8 mouse cellular contexts compared by ENCODE assay signal in the genomic region with DNA sequence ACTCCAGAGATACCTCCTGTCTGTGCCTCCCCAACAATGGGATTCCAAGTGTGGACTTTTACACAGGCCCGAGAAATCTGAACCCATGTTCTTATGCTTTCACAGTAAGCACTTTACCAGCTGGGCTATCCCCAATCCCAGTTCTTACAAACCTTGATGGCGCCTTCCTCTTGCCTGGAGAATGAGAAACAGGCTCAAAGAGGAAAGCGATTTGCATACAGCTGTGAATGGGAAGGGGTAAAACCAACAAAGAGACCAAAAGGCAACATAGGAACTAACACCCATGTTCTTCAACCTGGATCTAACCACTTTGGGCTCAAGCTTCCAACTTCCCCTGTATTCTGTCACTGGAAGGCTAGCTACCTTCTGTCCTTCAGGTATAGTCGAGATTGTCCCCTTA. TPM values are rescaled to one million over a fixed set of nuclear protein-coding genes. Genes with fewer than 3 reads are reported as not detected.
DNase-seq lines count a peak whose midpoint lies in the region; ATAC-seq and TF ChIP-seq lines count a peak whose summit lies in the region.

No protein-coding gene starts in this region.

- no peak overlapping the region for H3K4me3 ChIP-seq in neural tube, embryonic 11.5 days (ENCODE audit: low read depth, low read length)
- H3K4me3 ChIP-seq in forebrain, postnatal 0 days (ENCODE audit: low read depth, low read length) = no peak overlapping the region
- peak overlapping the region; percentile 66; the same call in 1 of the 2 replicates for H3K4me3 ChIP-seq in liver, embryonic 13.5 days (replicated peaks)
- peak overlapping the region; percentile 82; the same call in 1 of the 2 replicates for H3K4me3 ChIP-seq in stomach, postnatal 0 days (ENCODE audit: low read depth, low read length)
- no peak overlapping the region for H3K4me3 ChIP-seq in cerebellum, adult 2 months (replicated peaks; ENCODE audit: insufficient read depth, low read depth, low read length)

- no peaks in the 10 kb centered on the region for H3K9me3 ChIP-seq in neural tube, embryonic 11.5 days (ENCODE audit: control insufficient read depth, low read length)
- H3K9me3 ChIP-seq in forebrain, postnatal 0 days (ENCODE audit: low read length) = no peaks in the 10 kb centered on the region
- no peaks in the 10 kb centered on the region for H3K9me3 ChIP-seq in liver, embryonic 13.5 days (replicated peaks)
- H3K9me3 ChIP-seq in stomach, postnatal 0 days (ENCODE audit: control insufficient read depth, low read length) = no peaks in the 10 kb centered on the region

- TF ChIP-seq EP300 in stomach, postnatal 0 days (optimal IDR thresholded peaks at IDR 0.05) = no peak

- WGBS in neural tube, embryonic 11.5 days = 82% methylated on average over 4 of the region's 4 CpGs
- WGBS in forebrain, postnatal 0 days = 73% methylated on average over 4 of the region's 4 CpGs
- WGBS in liver, embryonic 13.5 days (ENCODE audit: insufficient replicate concordance) = 70% methylated on average over 4 of the region's 4 CpGs
- 85% methylated on average over 4 of the region's 4 CpGs for WGBS in stomach, postnatal 0 days
- 87% methylated on average over 4 of the region's 4 CpGs for WGBS in cerebellum, adult 2 months

- H3K27ac ChIP-seq in neural tube, embryonic 11.5 days (ENCODE audit: low read depth, low read length) = 0 out of 2 replicates have a peak overlapping the region, but pooled peaks have one; percentile 28
- no peak overlapping the region for H3K27ac ChIP-seq in forebrain, postnatal 0 days (ENCODE audit: low read depth, low read length)
- H3K27ac ChIP-seq in liver, embryonic 13.5 days = no peak overlapping the region
- peak overlapping the region; percentile 42 for H3K27ac ChIP-seq in stomach, postnatal 0 days (replicated peaks)
- no peak overlapping the region for H3K27ac ChIP-seq in cerebellum, adult 2 months (ENCODE audit: insufficient read depth, low read length)

- no peak overlapping the region for H3K9ac ChIP-seq in neural tube, embryonic 11.5 days (ENCODE audit: low read length)
- no peak overlapping the region for H3K9ac ChIP-seq in forebrain, postnatal 0 days
- H3K9ac ChIP-seq in liver, embryonic 13.5 days = no peak overlapping the region
- H3K9ac ChIP-seq in stomach, postnatal 0 days (ENCODE audit: low read length) = no peak overlapping the region

- peaks cover 17% of the 10 kb centered on the region for H3K4me1 ChIP-seq in neural tube, embryonic 11.5 days (ENCODE audit: control insufficient read depth, insufficient read depth, low read length)
- peaks cover 19% of the 10 kb centered on the region for H3K4me1 ChIP-seq in forebrain, postnatal 0 days (ENCODE audit: insufficient read depth)
- peaks cover 16% of the 10 kb centered on the region for H3K4me1 ChIP-seq in liver, embryonic 13.5 days (replicated peaks)
- peaks cover 15% of the 10 kb centered on the region for H3K4me1 ChIP-seq in stomach, postnatal 0 days (replicated peaks; ENCODE audit: control insufficient read depth, insufficient read depth)
- peaks cover 13% of the 10 kb centered on the region for H3K4me1 ChIP-seq in cerebellum, adult 2 months (ENCODE audit: control insufficient read depth, insufficient read depth, low read length)

- no peaks in the 10 kb centered on the region for H3K27me3 ChIP-seq in neural tube, embryonic 11.5 days (ENCODE audit: control insufficient read depth, insufficient read depth, low read length)
- H3K27me3 ChIP-seq in forebrain, postnatal 0 days (ENCODE audit: insufficient read depth, low read length) = no peaks in the 10 kb centered on the region
- peaks cover 62% of the 10 kb centered on the region for H3K27me3 ChIP-seq in liver, embryonic 13.5 days
- no peaks in the 10 kb centered on the region for H3K27me3 ChIP-seq in stomach, postnatal 0 days (ENCODE audit: control insufficient read depth, insufficient read depth, low read length)
- H3K27me3 ChIP-seq in cerebellum, adult 2 months (ENCODE audit: control insufficient read depth, insufficient read depth, low read length) = no peaks in the 10 kb centered on the region

- no peak for ATAC-seq in neural tube, embryonic 11.5 days (ENCODE audit: insufficient read depth, low FRiP score, low TSS enrichment)
- ATAC-seq in forebrain, postnatal 0 days = no peak
- ATAC-seq in liver, embryonic 13.5 days (ENCODE audit: low read depth) = no peak
- ATAC-seq in stomach, postnatal 0 days (ENCODE audit: low FRiP score, low TSS enrichment) = no peak

- no peak for DNase-seq in neural tube, embryonic 11.5 days (ENCODE audit: low spot score)
- DNase-seq in neural tube, embryonic 10.5 days (ENCODE audit: extremely low spot score, low spot score) = no peak
- DNase-seq in forebrain, postnatal 0 days = no peak
- DNase-seq in liver, embryonic 13.5 days = no peak
- DNase-seq in stomach, postnatal 0 days (ENCODE audit: low spot score) = no peak
- DNase-seq in cerebellum, adult 2 months = no peak
- no peak for DNase-seq in cerebellum, adult 18-20 months
- no peak for DNase-seq in kidney, postnatal 14 days

- no peak for TF ChIP-seq POLR2A in cerebellum, adult 2 months (IDR thresholded peaks at IDR 0.05; ENCODE audit: borderline replicate concordance, insufficient read depth, low read length)

- H3K4me2 ChIP-seq in neural tube, embryonic 11.5 days (ENCODE audit: low read depth) = peak overlapping the region; percentile 57
- peak overlapping the region; percentile 83 for H3K4me2 ChIP-seq in forebrain, postnatal 0 days (ENCODE audit: low read depth)
- H3K4me2 ChIP-seq in liver, embryonic 13.5 days = peak overlapping the region; percentile 69
- H3K4me2 ChIP-seq in stomach, postnatal 0 days (replicated peaks; ENCODE audit: low read depth) = peak overlapping the region; percentile 93

- TF ChIP-seq CTCF in forebrain, postnatal 0 days (IDR thresholded peaks at IDR 0.05; ENCODE audit: low read depth) = no peak
- TF ChIP-seq CTCF in stomach, postnatal 0 days (IDR thresholded peaks at IDR 0.05; ENCODE audit: low read depth) = no peak
- no peak for TF ChIP-seq CTCF in cerebellum, adult 2 months (IDR thresholded peaks at IDR 0.05; ENCODE audit: borderline replicate concordance, insufficient read depth, low read depth, low read length)

- H3K36me3 ChIP-seq in neural tube, embryonic 11.5 days (ENCODE audit: control insufficient read depth, insufficient read depth, low read length) = peaks cover 6% of the 10 kb centered on the region
- peaks cover 17% of the 10 kb centered on the region for H3K36me3 ChIP-seq in forebrain, postnatal 0 days (ENCODE audit: insufficient read depth)
- H3K36me3 ChIP-seq in liver, embryonic 13.5 days = peaks cover 4% of the 10 kb centered on the region; the same call in 1 of the 2 replicates
- peaks cover 13% of the 10 kb centered on the region for H3K36me3 ChIP-seq in stomach, postnatal 0 days (ENCODE audit: control insufficient read depth, insufficient read depth, low read length)

RNA-seq across cellular contexts. Expression of a gene that starts 2.3 kb away (rescaled TPM):
- 90.0 and 91.2 TPM in 2 replicates for polyA plus RNA-seq in neural tube, embryonic 11.5 days (2014; fragmentation: Nextera tagmentation; extraction: Ambion mirVana)
- 49.1 and 66.3 TPM in 2 replicates for total RNA-seq in forebrain, postnatal 0 days (2014; rRNA removed)
- 39.9 and 50.1 TPM in 2 replicates for polyA plus RNA-seq in forebrain, postnatal 0 days (2015; fragmentation: Nextera tagmentation; extraction: Ambion mirVana)
- polyA plus RNA-seq in liver, embryonic 13.5 days (2015; fragmentation: Nextera tagmentation; extraction: Ambion mirVana) = 9.8 and 11.3 TPM in 2 replicates
- polyA plus RNA-seq in stomach, postnatal 0 days (2015; fragmentation: Nextera tagmentation; extraction: Ambion mirVana) = 55.7 and 59.2 TPM in 2 replicates
- polyA plus RNA-seq in cerebellum, adult 2 months (2012; rRNA removed) = 20.4 and 21.0 TPM in 2 replicates

RNA-seq across cellular contexts. Expression of a gene that starts 44.9 kb away (rescaled TPM):
- 11.6 and 13.5 TPM in 2 replicates for polyA plus RNA-seq in neural tube, embryonic 11.5 days (2014; fragmentation: Nextera tagmentation; extraction: Ambion mirVana)
- total RNA-seq in forebrain, postnatal 0 days (2014; rRNA removed) = 14.3 and 20.1 TPM in 2 replicates
- 21.6 and 24.9 TPM in 2 replicates for polyA plus RNA-seq in forebrain, postnatal 0 days (2015; fragmentation: Nextera tagmentation; extraction: Ambion mirVana)
- 39.0 and 46.5 TPM in 2 replicates for polyA plus RNA-seq in liver, embryonic 13.5 days (2015; fragmentation: Nextera tagmentation; extraction: Ambion mirVana)
- polyA plus RNA-seq in stomach, postnatal 0 days (2015; fragmentation: Nextera tagmentation; extraction: Ambion mirVana) = 16.3 and 19.5 TPM in 2 replicates
- polyA plus RNA-seq in cerebellum, adult 2 months (2012; rRNA removed) = 34.6 and 38.8 TPM in 2 replicates

Comparison
In these comparisons a context has a peak if more than half of its experiments do, and no peak if none do; other contexts are left out.
1. H3K27ac ChIP-seq: peak in neural tube, embryonic 11.5 days (single experiment) and stomach, postnatal 0 days (single experiment); none in forebrain, postnatal 0 days (single experiment), liver, embryonic 13.5 days (single experiment) and cerebellum, adult 2 months (single experiment).
2. H3K4me3 ChIP-seq: peak in liver, embryonic 13.5 days (single experiment) and stomach, postnatal 0 days (single experiment); none in neural tube, embryonic 11.5 days (single experiment), forebrain, postnatal 0 days (single experiment) and cerebellum, adult 2 months (single experiment).
3. Peak in every context shown above with its lines, with median percentiles within 50 percentile points of each other: H3K4me2 ChIP-seq.